Mouse (Mus musculus) left cerebral cortex, postnatal 4 days (tissue): Measurements from ENCODE around the gene Tango2. TPM values are rescaled to one million over a fixed set of nuclear protein-coding genes. Genes with fewer than 3 reads are reported as not detected.

Experiments used
- DNase-seq: peaks from one replicate; pipeline ENCODE4 v3.0.0-alpha.2; 2022
- intact Hi-C: fragments of 180-260 bp; cut with DNase I; formaldehyde crosslinking; loops from one replicate; pipeline ENCODE4 v1.15.1; 2025
- total RNA-seq, 2 experiments: library from RNA; stranded (reverse); gene quantifications; 2 replicates each; pipeline ENCODE4 v1.2.3; 2021

The Tango2 gene
- 10 to 100 TPM; 75.0 to 84.7 TPM for total RNA-seq

- intact Hi-C loops, result loop anchor here (5.0 kb wide), 2 partner anchors 59 to 269 kb away; no protein-coding TSS in a partner anchor
- DNase-seq, result peak; percentile 93
Measured at GRCm38 (mm10) chr16:18347931-18348600, at the start of gene Tango2, which contains the start of gene Arvcf. Gene Tango2 (minus strand): TSS chr16:18348103. Gene Arvcf (plus strand): TSS chr16:18348182.

- DNase-seq, result no peak
- intact Hi-C loops, result loop anchor here (5.0 kb wide), 1 partner anchor 45 kb away; no protein-coding TSS in a partner anchor
Measured at GRCm38 (mm10) chr16:18396791-18397621, 49.1 kb upstream of the Tango2 start.

GRCm38 (mm10) chr16:18396201-18396600 lies 48.3 kb upstream of the Tango2 start:
- intact Hi-C loops, result loop anchor here (5.0 kb wide), 1 partner anchor 44 kb away; no protein-coding TSS in a partner anchor

GRCm38 (mm10) chr16:18395620-18396036 lies 47.7 kb upstream of the Tango2 start:
- intact Hi-C loops, result loop anchor here (5.0 kb wide), 1 partner anchor 43 kb away; no protein-coding TSS in a partner anchor

More at GRCm38 (mm10) chr16:18396201-18396600, 48.3 kb upstream of the Tango2 start:
- DNase-seq, result peak; percentile 79

GRCm38 (mm10) chr16:18394777-18395619 lies 47.1 kb upstream of the Tango2 start:
- intact Hi-C loops, result loop anchor here (5.0 kb wide), 1 partner anchor 43 kb away; no protein-coding TSS in a partner anchor
- DNase-seq, result no peak

More at GRCm38 (mm10) chr16:18395620-18396036, 47.7 kb upstream of the Tango2 start:
- no peak for DNase-seq

GRCm38 (mm10) chr16:18394056-18394455 lies 46.2 kb upstream of the Tango2 start:
- intact Hi-C loops, result no loop called here
- no peak for DNase-seq

- no peak for DNase-seq
- intact Hi-C loops, result no loop called here
Measured at GRCm38 (mm10) chr16:18393595-18393994, 45.7 kb upstream of the Tango2 start.

- intact Hi-C loops, result no loop called here
- peak; percentile 81 for DNase-seq
Measured at GRCm38 (mm10) chr16:18392469-18393426, 44.8 kb upstream of the Tango2 start.

- intact Hi-C loops, result no loop called here
- DNase-seq, result no peak
Measured at GRCm38 (mm10) chr16:18391728-18392127, 43.8 kb upstream of the Tango2 start.

- no peak for DNase-seq
- intact Hi-C loops, result no loop called here
Measured at GRCm38 (mm10) chr16:18391127-18391526, 43.2 kb upstream of the Tango2 start.

- no peak for DNase-seq
- intact Hi-C loops, result no loop called here
Measured at GRCm38 (mm10) chr16:18390399-18390798, 42.5 kb upstream of the Tango2 start.

GRCm38 (mm10) chr16:18388583-18389435 lies 40.9 kb upstream of the Tango2 start:
- no peak for DNase-seq
- intact Hi-C loops, result no loop called here

- intact Hi-C loops, result no loop called here
- no peak for DNase-seq
Measured at GRCm38 (mm10) chr16:18387704-18388582, 40.0 kb upstream of the Tango2 start.

GRCm38 (mm10) chr16:18386972-18387371 lies 39.1 kb upstream of the Tango2 start:
- intact Hi-C loops, result no loop called here
- DNase-seq, result no peak

GRCm38 (mm10) chr16:18386451-18386850 lies 38.5 kb upstream of the Tango2 start:
- peak; percentile 66 for DNase-seq
- intact Hi-C loops, result no loop called here

GRCm38 (mm10) chr16:18385411-18385810 lies 37.5 kb upstream of the Tango2 start:
- intact Hi-C loops, result no loop called here

GRCm38 (mm10) chr16:18384659-18385058 lies 36.8 kb upstream of the Tango2 start:
- no peak for DNase-seq
- intact Hi-C loops, result no loop called here

More at GRCm38 (mm10) chr16:18385411-18385810, 37.5 kb upstream of the Tango2 start:
- no peak for DNase-seq
